Mouse (Mus musculus) olfactory bulb, adult 2 months (tissue): Measurements from ENCODE around the gene Psen1.

ENCODE experiments used
- CTCF ChIP-seq: fragments of 200-500 bp; IDR thresholded peaks from 2 replicates; pipeline ENCODE4 v1.5.1; 2012; ENCODE audit warnings: low read depth, mild to moderate bottlenecking, low read length, moderate library complexity; ENCODE audit not compliant: insufficient read depth
- POLR2A ChIP-seq: fragments of 200-500 bp; IDR thresholded peaks from 2 replicates; pipeline ENCODE4 v1.6.1; 2012; ENCODE audit warnings: mild to moderate bottlenecking, low read depth, low read length, moderate library complexity; ENCODE audit not compliant: insufficient read depth

- TF ChIP-seq CTCF (no peak), POLR2A (no peak)
Observed at GRCm38 (mm10) chr12:83764044-83764365, 76.1 kb downstream of the Psen1 start.
